Mouse (Mus musculus) hindbrain, postnatal 0 days (tissue): ENCODE measurements around the gene Il1r2. TPM values are rescaled to one million over a fixed set of nuclear protein-coding genes. Genes with fewer than 3 reads are reported as not detected.
A peak's percentile ranks its signal among the peaks of the same experiment; 100 is the strongest.

Experiments
- ATAC-seq: fragments of 200-750 bp; cut with Nextera tagmentation; 2 replicates; pipeline ENCODE4 v1.8.0; 2017; ENCODE audit warnings: mild to moderate bottlenecking, moderate TSS enrichment, moderate library complexity
- DNase-seq: peaks from one replicate; pipeline ENCODE4 v3.0.0-alpha.2; 2015; ENCODE audit warnings: low spot score
- H3K27ac ChIP-seq: fragments of 300-500 bp; sonication (generic); 2 replicates; pipeline ENCODE4 v1.5.1; 2014; ENCODE audit warnings: mild to moderate bottlenecking
- H3K27me3 ChIP-seq: fragments of 300-500 bp; sonication (generic); 2 replicates; pipeline ENCODE4 v1.6.1; 2014; ENCODE audit warnings: low read length, mixed read lengths; ENCODE audit not compliant: insufficient read depth
- H3K36me3 ChIP-seq: fragments of 300-500 bp; sonication (generic); 2 replicates; pipeline ENCODE4 v1.6.1; 2014; ENCODE audit warnings: low read length, mixed read lengths; ENCODE audit not compliant: insufficient read depth
- H3K4me1 ChIP-seq: fragments of 300-500 bp; sonication (generic); 2 replicates; pipeline ENCODE4 v1.6.1; 2014; ENCODE audit warnings: antibody characterized with exemption, low read length, mixed read lengths; ENCODE audit not compliant: insufficient read depth
- H3K4me2 ChIP-seq: fragments of 300-500 bp; sonication (generic); 2 replicates; pipeline ENCODE4 v1.6.1; 2014; ENCODE audit warnings: low read depth, mild to moderate bottlenecking, low read length, moderate library complexity, mixed read lengths
- H3K4me3 ChIP-seq: fragments of 300-500 bp; sonication (generic); 2 replicates; pipeline ENCODE4 v1.5.1; 2014; ENCODE audit warnings: low read length
- H3K9ac ChIP-seq: fragments of 300-500 bp; sonication (generic); replicated peaks from 2 replicates; pipeline ENCODE4 v1.6.1; 2014; ENCODE audit warnings: mild to moderate bottlenecking, low read length, moderate library complexity, mixed read lengths
- H3K9me3 ChIP-seq: fragments of 300-500 bp; sonication (generic); 2 replicates; pipeline ENCODE4 v1.6.1; 2016; ENCODE audit warnings: low read length, mixed read lengths
- CTCF ChIP-seq: IDR thresholded peaks from 2 replicates; pipeline ENCODE4 v1.5.1; 2016; ENCODE audit warnings: antibody characterized with exemption, control low read depth, low read depth
- WGBS: fragments of 180-500 bp; shearing (Covaris S2); extraction: QIAGEN DNeasy Blood & Tissue Kit; methylation state at CpG from one replicate; pipeline ENCODE4 v1.1.7; 2014; 5-methylcytosine and 5-hydroxymethylcytosine counted together
- polyA plus RNA-seq: library from polyadenylated mRNA; unstranded; fragments of >200 nt; fragmentation: Nextera tagmentation; extraction: Ambion mirVana; gene quantifications from 2 replicates; pipeline ENCODE4 v1.2.1, GENCODE M21; 2015
- total RNA-seq: library from RNA; depleted of rRNA; stranded (reverse); fragments of >200 nt; gene quantifications from 2 replicates; pipeline ENCODE4 v1.2.3, GENCODE M21; 2014

The Il1r2 gene
- total and polyA plus RNA-seq, 2 experiments from 2014 or later = 0.37 to 1.5 TPM

GRCm38 (mm10) chr1:40124237-40124636 lies 50.4 kb downstream of the Il1r2 start:
- WGBS = 81% methylated on average over 4 of the region's 4 CpGs
- ATAC-seq = no peak

GRCm38 (mm10) chr1:40128481-40128880 lies 54.6 kb downstream of the Il1r2 start:
- Histone ChIP-seq H3K4me3 (no peak overlapping the region), H3K4me2 (no peak overlapping the region), H3K27ac (no peak overlapping the region), H3K27me3 (no peaks in the 10 kb centered on the region), H3K9me3 (no peaks in the 10 kb centered on the region), H3K36me3 (no peaks in the 10 kb centered on the region), H3K4me1 (no peaks in the 10 kb centered on the region), H3K9ac (no peak overlapping the region)
- no peak for TF ChIP-seq CTCF
- no peak for DNase-seq
- WGBS = 88% methylated on average over 4 of the region's 4 CpGs
- ATAC-seq = no peak

More at GRCm38 (mm10) chr1:40124237-40124636, 50.4 kb downstream of the Il1r2 start:
- H3K4me3 ChIP-seq = no peak overlapping the region
- no peaks in the 10 kb centered on the region for H3K36me3 ChIP-seq
- DNase-seq = no peak
- H3K4me1 ChIP-seq = no peaks in the 10 kb centered on the region
- TF ChIP-seq CTCF = no peak
- no peak overlapping the region for H3K4me2 ChIP-seq
- H3K27ac ChIP-seq = no peak overlapping the region
- H3K9ac ChIP-seq = no peak overlapping the region
- no peaks in the 10 kb centered on the region for H3K27me3 ChIP-seq
- no peaks in the 10 kb centered on the region for H3K9me3 ChIP-seq

- Histone ChIP-seq H3K9ac (no peak overlapping the region), H3K4me1 (no peaks in the 10 kb centered on the region), H3K9me3 (no peaks in the 10 kb centered on the region), H3K27me3 (no peaks in the 10 kb centered on the region), H3K4me2 (no peak overlapping the region), H3K27ac (no peak overlapping the region), H3K36me3 (no peaks in the 10 kb centered on the region), H3K4me3 (no peak overlapping the region)
- WGBS = 49% methylated on average over 2 of the region's 2 CpGs
- ATAC-seq = no peak
- TF ChIP-seq CTCF = no peak
- DNase-seq = no peak
These were observed 55.4 kb downstream of the Il1r2 start for GRCm38 (mm10) chr1:40129321-40129720.

GRCm38 (mm10) chr1:40131631-40132030 lies 57.8 kb downstream of the Il1r2 start:
- H3K9ac ChIP-seq = no peak overlapping the region
- no peaks in the 10 kb centered on the region for H3K9me3 ChIP-seq
- no peaks in the 10 kb centered on the region for H3K36me3 ChIP-seq
- DNase-seq = no peak
- H3K4me1 ChIP-seq = no peaks in the 10 kb centered on the region
- no peak overlapping the region for H3K27ac ChIP-seq
- 58% methylated on average over 1 of the region's 1 CpGs for WGBS
- no peak for TF ChIP-seq CTCF
- no peak overlapping the region for H3K4me3 ChIP-seq
- no peaks in the 10 kb centered on the region for H3K27me3 ChIP-seq
- no peak overlapping the region for H3K4me2 ChIP-seq
- no peak for ATAC-seq

GRCm38 (mm10) chr1:40132721-40133120 lies 58.8 kb downstream of the Il1r2 start:
- ATAC-seq = no peak

GRCm38 (mm10) chr1:40133567-40133966 lies 59.7 kb downstream of the Il1r2 start:
- no peaks in the 10 kb centered on the region for H3K27me3 ChIP-seq
- no peak overlapping the region for H3K27ac ChIP-seq
- DNase-seq (no peak), ATAC-seq (no peak)
- H3K4me1 ChIP-seq = no peaks in the 10 kb centered on the region
- 62% methylated on average over 3 of the region's 3 CpGs for WGBS
- H3K9me3 ChIP-seq = no peaks in the 10 kb centered on the region
- no peak overlapping the region for H3K9ac ChIP-seq
- H3K4me3 ChIP-seq = no peak overlapping the region
- H3K4me2 ChIP-seq = no peak overlapping the region
- no peak for TF ChIP-seq CTCF
- H3K36me3 ChIP-seq = no peaks in the 10 kb centered on the region

More at GRCm38 (mm10) chr1:40132721-40133120, 58.8 kb downstream of the Il1r2 start:
- H3K9me3 ChIP-seq = no peaks in the 10 kb centered on the region
- no peak overlapping the region for H3K27ac ChIP-seq
- H3K9ac ChIP-seq = no peak overlapping the region
- no peak for TF ChIP-seq CTCF
- H3K4me3 ChIP-seq = no peak overlapping the region
- H3K4me2 ChIP-seq = no peak overlapping the region
- H3K36me3 ChIP-seq = no peaks in the 10 kb centered on the region
- no peak for DNase-seq
- no peaks in the 10 kb centered on the region for H3K4me1 ChIP-seq
- 85% methylated on average over 4 of the region's 4 CpGs for WGBS
- H3K27me3 ChIP-seq = no peaks in the 10 kb centered on the region

- Histone ChIP-seq H3K4me3 (no peak overlapping the region), H3K27me3 (no peaks in the 10 kb centered on the region), H3K4me2 (no peak overlapping the region), H3K27ac (peak overlapping the region; percentile 15; the same call in 1 of the 2 replicates), H3K9ac (no peak overlapping the region), H3K36me3 (no peaks in the 10 kb centered on the region), H3K4me1 (0 out of 2 replicates have a peak, but pooled peaks cover 4% of the 10 kb centered on the region), H3K9me3 (no peaks in the 10 kb centered on the region)
- DNase-seq (peak; percentile 53), ATAC-seq (no peak)
- no peak for TF ChIP-seq CTCF
- 51% methylated on average over 14 of the region's 14 CpGs for WGBS
These were observed 66.1 kb downstream of the Il1r2 start for GRCm38 (mm10) chr1:40139798-40140532.
